Mouse (Mus musculus) brain, embryonic 14.5 days (tissue): ENCODE results near the gene Lhpp.

Experiments used
- CTCF ChIP-seq: fragments of 200-500 bp; IDR thresholded peaks from 2 replicates; pipeline ENCODE4 v1.5.1; 2012; ENCODE audit warnings: inconsistent platforms, mild to moderate bottlenecking, moderate library complexity, borderline replicate concordance; ENCODE audit not compliant: insufficient read depth, insufficient read length; ENCODE audit errors: extremely low read depth
- POLR2A ChIP-seq: fragments of 200-500 bp; IDR thresholded peaks from 2 replicates; pipeline ENCODE4 v1.6.1; 2012; ENCODE audit warnings: mild to moderate bottlenecking, inconsistent platforms, borderline replicate concordance; ENCODE audit not compliant: poor library complexity, insufficient read depth, insufficient read length, severe bottlenecking; ENCODE audit errors: extremely low read depth

DNA sequence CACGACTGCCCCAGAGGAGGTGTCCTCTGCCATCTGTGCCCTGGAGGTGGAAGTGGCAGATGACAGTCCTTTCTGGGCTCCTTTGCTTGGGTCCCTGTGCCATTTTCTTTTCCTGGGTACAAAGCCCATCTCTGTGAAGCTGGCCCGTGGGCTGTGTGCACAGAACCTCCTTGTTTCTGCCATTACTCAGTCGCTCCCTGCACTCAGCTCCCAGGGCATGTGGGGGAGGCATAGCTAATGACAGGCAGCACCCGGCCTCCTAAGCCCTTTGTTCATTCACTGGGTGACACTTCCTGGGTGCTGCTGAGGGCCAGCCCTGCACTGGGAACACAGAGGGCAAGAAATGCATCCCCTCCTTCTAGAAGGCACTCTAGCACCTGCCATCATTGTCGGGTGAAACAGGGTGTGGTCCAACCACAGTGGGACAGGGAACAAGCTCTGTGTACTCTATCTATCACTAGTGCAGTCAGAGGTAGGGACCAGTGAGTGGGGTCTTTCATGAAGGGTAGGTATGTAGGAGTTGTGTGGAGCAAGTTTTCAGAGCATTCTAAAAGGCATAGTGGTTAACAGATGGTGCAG is 92.1 kb downstream of the Lhpp start:
- TF ChIP-seq POLR2A (no peak), CTCF (no peak)
